Mouse (Mus musculus): ENCODE results near the gene Spata31d1a. TPM values are rescaled to one million over a fixed set of nuclear protein-coding genes. Genes with fewer than 3 reads are reported as not detected.

Gene Spata31d1a
- polyA plus RNA-seq, 1 experiment from 2014 or later = 0.30 TPM

- no peaks in the 10 kb centered on the region for H3K9me3 ChIP-seq (replicated peaks; ENCODE audit: control insufficient read depth, low read length, poor library complexity, severe bottlenecking)
- H3K4me2 ChIP-seq (ENCODE audit: low read length) = no peak overlapping the region
- no peaks in the 10 kb centered on the region for H3K27me3 ChIP-seq (ENCODE audit: control insufficient read depth, insufficient read depth, low read depth, low read length)
- H3K9ac ChIP-seq (ENCODE audit: low read depth, low read length) = no peak overlapping the region
- no peak overlapping the region for H3K4me3 ChIP-seq (ENCODE audit: low read depth, low read length)
- no peak for ATAC-seq
- 79% methylated on average over 12 of the region's 12 CpGs for WGBS
- no peak overlapping the region for H3K27ac ChIP-seq (ENCODE audit: low read length)
- H3K4me1 ChIP-seq (ENCODE audit: control insufficient read depth, insufficient read depth, low read length) = peaks cover 19% of the 10 kb centered on the region
- no peaks in the 10 kb centered on the region for H3K36me3 ChIP-seq (ENCODE audit: control insufficient read depth, insufficient read depth, low read length)
Measured at GRCm38 (mm10) chr13:59676316-59677229, 33.6 kb downstream of the Spata31d1a start.

DNA sequence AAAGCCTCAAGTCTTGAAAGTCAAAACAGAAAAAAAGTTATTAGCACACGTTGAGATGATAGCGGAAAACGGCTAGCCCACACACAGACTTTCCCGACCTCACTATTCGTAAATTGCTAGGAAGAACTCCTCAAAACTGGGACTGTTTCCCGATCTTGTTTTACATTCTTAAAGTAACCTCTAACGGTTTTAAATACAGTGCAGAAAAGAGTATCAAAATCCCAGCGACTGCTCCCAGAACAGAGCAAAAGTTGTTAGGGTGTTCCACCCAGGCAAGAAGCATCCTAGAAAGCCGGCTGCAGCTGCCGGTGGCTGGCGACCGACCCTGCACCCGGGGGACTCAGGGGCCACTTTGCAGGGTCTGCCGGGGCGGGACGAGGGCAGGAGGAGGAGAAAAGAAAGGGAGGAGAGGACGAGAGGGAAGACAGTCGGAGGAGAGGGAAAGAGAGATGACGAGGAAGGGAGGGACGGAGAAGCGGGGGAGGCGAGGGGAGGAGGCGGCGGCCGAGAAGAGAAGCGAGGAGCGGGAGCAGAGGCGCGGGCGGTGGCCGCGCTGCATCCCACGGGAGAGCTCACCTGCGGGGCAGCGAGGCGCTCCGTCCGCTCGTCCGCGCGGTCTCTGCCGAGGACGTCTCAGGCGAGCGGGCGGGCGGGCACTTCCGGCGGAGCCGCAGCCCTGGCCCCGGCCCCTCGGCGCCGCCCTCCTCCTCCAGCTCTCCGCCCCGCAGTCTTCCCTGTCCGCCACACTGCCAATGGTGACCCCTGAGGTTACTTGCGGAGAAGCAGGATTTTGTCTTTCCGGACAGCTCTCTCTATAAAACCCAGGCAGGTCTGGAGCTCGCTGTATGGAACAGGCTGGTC is 34.7 kb downstream of the Spata31d1a start, which contains the start of gene Golm1:
Gene Golm1, minus strand, starts transcription at position 661 of the 861 bp plus-strand sequence.
- H3K9me3 ChIP-seq (replicated peaks; ENCODE audit: control insufficient read depth, low read length, poor library complexity, severe bottlenecking) = no peaks in the 10 kb centered on the region
- H3K4me1 ChIP-seq (ENCODE audit: control insufficient read depth, insufficient read depth, low read length) = peaks cover 19% of the 10 kb centered on the region
- H3K27ac ChIP-seq (ENCODE audit: low read length) = peak within 1 kb of the TSS; percentile 74
- H3K9ac ChIP-seq (ENCODE audit: low read depth, low read length) = peak within 1 kb of the TSS; percentile 80
- H3K36me3 ChIP-seq (ENCODE audit: control insufficient read depth, insufficient read depth, low read length) = no peaks in the 10 kb centered on the region
- ATAC-seq = peak; percentile 83
- under 1% methylated on average over 45 of the region's 61 CpGs for WGBS
- peak within 1 kb of the TSS; percentile 82 for H3K4me2 ChIP-seq (ENCODE audit: low read length)
- peak within 1 kb of the TSS; percentile 68 for H3K4me3 ChIP-seq (ENCODE audit: low read depth, low read length)
- no peaks in the 10 kb centered on the region for H3K27me3 ChIP-seq (ENCODE audit: control insufficient read depth, insufficient read depth, low read depth, low read length)

GRCm38 (mm10) chr13:59674761-59675150 is 35.4 kb downstream of the Spata31d1a start:
- no peaks in the 10 kb centered on the region for H3K9me3 ChIP-seq (replicated peaks; ENCODE audit: control insufficient read depth, low read length, poor library complexity, severe bottlenecking)
- H3K4me2 ChIP-seq (ENCODE audit: low read length) = peak overlapping the region; percentile 82
- H3K4me1 ChIP-seq (ENCODE audit: control insufficient read depth, insufficient read depth, low read length) = peaks cover 19% of the 10 kb centered on the region
- peak overlapping the region; percentile 74 for H3K27ac ChIP-seq (ENCODE audit: low read length)
- H3K27me3 ChIP-seq (ENCODE audit: control insufficient read depth, insufficient read depth, low read depth, low read length) = no peaks in the 10 kb centered on the region
- ATAC-seq = 0 out of 2 replicates have a peak, but pooled peaks have one; percentile 49
- H3K4me3 ChIP-seq (ENCODE audit: low read depth, low read length) = peak overlapping the region; percentile 68
- H3K9ac ChIP-seq (ENCODE audit: low read depth, low read length) = peak overlapping the region; percentile 80; the same call in 1 of the 2 replicates
- no peaks in the 10 kb centered on the region for H3K36me3 ChIP-seq (ENCODE audit: control insufficient read depth, insufficient read depth, low read length)
- 0% methylated on average over 13 of the region's 13 CpGs for WGBS

GRCm38 (mm10) chr13:59674215-59674614 is 35.9 kb downstream of the Spata31d1a start:
- H3K36me3 ChIP-seq (ENCODE audit: control insufficient read depth, insufficient read depth, low read length) = no peaks in the 10 kb centered on the region
- H3K27me3 ChIP-seq (ENCODE audit: control insufficient read depth, insufficient read depth, low read depth, low read length) = no peaks in the 10 kb centered on the region
- peak overlapping the region; percentile 35; the same call in 1 of the 2 replicates for H3K9ac ChIP-seq (ENCODE audit: low read depth, low read length)
- H3K4me2 ChIP-seq (ENCODE audit: low read length) = peak overlapping the region; percentile 82
- H3K4me1 ChIP-seq (ENCODE audit: control insufficient read depth, insufficient read depth, low read length) = peaks cover 19% of the 10 kb centered on the region
- no peaks in the 10 kb centered on the region for H3K9me3 ChIP-seq (replicated peaks; ENCODE audit: control insufficient read depth, low read length, poor library complexity, severe bottlenecking)
- ATAC-seq = no peak
- 6% methylated on average over 3 of the region's 3 CpGs for WGBS
- no peak overlapping the region for H3K27ac ChIP-seq (ENCODE audit: low read length)
- H3K4me3 ChIP-seq (ENCODE audit: low read depth, low read length) = peak overlapping the region; percentile 68

- Histone ChIP-seq H3K9me3 (replicated peaks; ENCODE audit: control insufficient read depth, low read length, poor library complexity, severe bottlenecking) (no peaks in the 10 kb centered on the region), H3K27ac (ENCODE audit: low read length) (no peak overlapping the region), H3K4me2 (ENCODE audit: low read length) (peak overlapping the region; percentile 35), H3K27me3 (ENCODE audit: control insufficient read depth, insufficient read depth, low read depth, low read length) (no peaks in the 10 kb centered on the region), H3K9ac (ENCODE audit: low read depth, low read length) (peak overlapping the region; percentile 42; the same call in 1 of the 2 replicates), H3K4me3 (ENCODE audit: low read depth, low read length) (no peak overlapping the region), H3K4me1 (ENCODE audit: control insufficient read depth, insufficient read depth, low read length) (peaks cover 19% of the 10 kb centered on the region), H3K36me3 (ENCODE audit: control insufficient read depth, insufficient read depth, low read length) (no peaks in the 10 kb centered on the region)
- ATAC-seq = no peak
- 11% methylated on average over 7 of the region's 7 CpGs for WGBS
Measured at GRCm38 (mm10) chr13:59673597-59673996, 36.5 kb downstream of the Spata31d1a start.

DNA sequence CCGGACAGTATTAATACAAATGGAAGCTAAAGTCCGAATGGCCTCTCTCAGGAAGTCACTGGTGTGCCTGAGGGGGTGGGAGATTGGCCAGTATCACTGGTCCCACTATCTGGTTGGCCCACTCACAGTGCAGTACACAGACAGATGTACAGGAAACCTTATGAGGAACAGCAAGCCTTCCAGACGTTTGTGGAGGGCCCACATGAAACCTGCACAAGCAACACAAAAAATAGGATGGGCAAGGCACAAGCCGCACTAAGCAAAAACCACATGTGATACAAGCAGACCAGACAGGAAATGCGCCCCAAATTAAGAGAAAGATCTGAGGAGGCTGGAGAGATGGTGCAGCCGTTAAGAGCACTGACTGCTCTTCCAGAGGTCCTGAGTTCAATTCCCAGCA is 37.9 kb downstream of the Spata31d1a start:
- no peak overlapping the region for H3K27ac ChIP-seq (ENCODE audit: low read length)
- no peaks in the 10 kb centered on the region for H3K27me3 ChIP-seq (ENCODE audit: control insufficient read depth, insufficient read depth, low read depth, low read length)
- H3K4me1 ChIP-seq (ENCODE audit: control insufficient read depth, insufficient read depth, low read length) = peaks cover 19% of the 10 kb centered on the region
- H3K4me2 ChIP-seq (ENCODE audit: low read length) = no peak overlapping the region
- H3K9ac ChIP-seq (ENCODE audit: low read depth, low read length) = no peak overlapping the region
- no peaks in the 10 kb centered on the region for H3K9me3 ChIP-seq (replicated peaks; ENCODE audit: control insufficient read depth, low read length, poor library complexity, severe bottlenecking)
- no peak for ATAC-seq
- no peaks in the 10 kb centered on the region for H3K36me3 ChIP-seq (ENCODE audit: control insufficient read depth, insufficient read depth, low read length)
- WGBS = 76% methylated on average over 6 of the region's 6 CpGs
- no peak overlapping the region for H3K4me3 ChIP-seq (ENCODE audit: low read depth, low read length)

GRCm38 (mm10) chr13:59671521-59671920 is 38.6 kb downstream of the Spata31d1a start:
- H3K36me3 ChIP-seq (ENCODE audit: control insufficient read depth, insufficient read depth, low read length) = no peaks in the 10 kb centered on the region
- no peak overlapping the region for H3K9ac ChIP-seq (ENCODE audit: low read depth, low read length)
- H3K4me2 ChIP-seq (ENCODE audit: low read length) = no peak overlapping the region
- peaks cover 19% of the 10 kb centered on the region for H3K4me1 ChIP-seq (ENCODE audit: control insufficient read depth, insufficient read depth, low read length)
- H3K9me3 ChIP-seq (replicated peaks; ENCODE audit: control insufficient read depth, low read length, poor library complexity, severe bottlenecking) = no peaks in the 10 kb centered on the region
- no peaks in the 10 kb centered on the region for H3K27me3 ChIP-seq (ENCODE audit: control insufficient read depth, insufficient read depth, low read depth, low read length)
- H3K27ac ChIP-seq (ENCODE audit: low read length) = no peak overlapping the region
- ATAC-seq = no peak
- 62% methylated on average over 2 of the region's 2 CpGs for WGBS
- no peak overlapping the region for H3K4me3 ChIP-seq (ENCODE audit: low read depth, low read length)

DNA sequence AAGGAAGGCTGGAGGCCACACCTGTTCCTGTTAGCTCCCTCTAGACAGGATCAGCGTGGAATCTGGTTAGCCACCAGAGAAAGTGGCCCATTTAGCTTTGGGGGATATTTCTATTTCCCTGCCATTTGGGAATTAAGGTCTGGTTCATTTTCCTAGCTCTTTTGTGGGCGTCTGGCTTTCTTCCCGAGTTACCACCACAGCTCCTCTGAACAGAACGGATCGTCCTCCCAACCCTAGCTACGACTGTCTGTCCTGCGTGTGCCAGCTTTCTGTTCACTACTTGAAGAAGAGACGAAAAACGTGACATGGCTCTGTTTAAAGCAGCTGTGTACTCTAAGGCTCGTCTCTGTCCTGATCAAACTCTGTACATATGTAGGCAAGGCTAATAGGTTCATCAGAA is 40.2 kb downstream of the Spata31d1a start:
- no peak overlapping the region for H3K4me2 ChIP-seq (ENCODE audit: low read length)
- WGBS = 86% methylated on average over 10 of the region's 10 CpGs
- H3K27me3 ChIP-seq (ENCODE audit: control insufficient read depth, insufficient read depth, low read depth, low read length) = no peaks in the 10 kb centered on the region
- H3K36me3 ChIP-seq (ENCODE audit: control insufficient read depth, insufficient read depth, low read length) = no peaks in the 10 kb centered on the region
- H3K4me3 ChIP-seq (ENCODE audit: low read depth, low read length) = no peak overlapping the region
- no peaks in the 10 kb centered on the region for H3K9me3 ChIP-seq (replicated peaks; ENCODE audit: control insufficient read depth, low read length, poor library complexity, severe bottlenecking)
- ATAC-seq = no peak
- no peak overlapping the region for H3K9ac ChIP-seq (ENCODE audit: low read depth, low read length)
- no peak overlapping the region; the same call in 1 of the 2 replicates for H3K27ac ChIP-seq (ENCODE audit: low read length)
- H3K4me1 ChIP-seq (ENCODE audit: control insufficient read depth, insufficient read depth, low read length) = peaks cover 19% of the 10 kb centered on the region

Measured in midbrain, embryonic 16.5 days (tissue).